Mouse (Mus musculus): ENCODE measurements around the gene Grik5. TPM values are rescaled to one million over a fixed set of nuclear protein-coding genes. Genes with fewer than 3 reads are reported as not detected.

Gene Grik5
- polyA plus RNA-seq (2015; fragmentation: Nextera tagmentation; extraction: Ambion mirVana) = 1.5 and 1.9 TPM in 2 replicates

DNA sequence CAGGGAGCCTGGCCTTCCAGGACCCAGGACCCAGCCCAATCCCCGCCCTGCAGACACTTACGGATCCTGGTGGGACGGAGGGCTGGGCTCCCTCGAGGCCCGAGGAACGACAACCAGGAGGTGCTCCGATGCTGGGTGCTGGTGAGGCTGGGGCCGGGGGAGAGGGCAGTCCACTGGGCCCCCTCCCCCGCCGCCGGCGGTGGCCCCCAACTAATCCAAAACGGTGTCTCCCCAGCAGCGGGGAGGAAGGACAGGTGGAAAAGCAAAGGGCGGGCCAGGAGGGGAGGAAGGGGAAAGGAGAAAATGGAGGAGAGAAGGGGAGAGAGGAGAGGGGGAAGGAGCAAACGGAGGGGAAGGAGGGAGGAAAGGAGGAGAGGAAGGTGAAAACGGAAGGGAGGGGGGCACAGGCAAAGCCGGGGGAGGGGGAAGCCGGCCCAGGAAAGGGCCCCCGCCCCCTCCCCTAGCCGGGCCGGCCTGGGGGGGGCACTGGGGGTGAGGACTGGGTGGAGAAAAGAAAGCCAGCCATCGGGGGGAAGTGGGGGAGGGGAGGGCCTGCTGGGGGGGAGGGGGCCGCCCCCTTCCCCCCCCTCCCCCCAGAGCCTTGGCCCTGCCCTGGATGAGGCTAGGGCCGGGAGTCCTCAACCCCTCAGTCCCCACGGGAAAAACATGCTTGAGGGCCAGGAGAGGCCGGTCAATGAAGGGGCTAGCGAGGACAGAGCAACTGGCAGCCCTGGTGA is at the start of gene Grik5, which contains the start of gene Zfp574:
Gene Grik5, minus strand, starts transcription at position 368 of the 737 bp plus-strand sequence.
Gene Zfp574, plus strand, starts transcription at position 589 of the 737 bp plus-strand sequence.
- peak within 1 kb of the TSS; percentile 62 for H3K27ac ChIP-seq (ENCODE audit: low read length)
- peak within 1 kb of the TSS; percentile 64 for H3K4me3 ChIP-seq (ENCODE audit: low read length)
- peak within 1 kb of the TSS; percentile 97 for H3K4me2 ChIP-seq (ENCODE audit: low read depth, low read length)
- H3K36me3 ChIP-seq (ENCODE audit: control insufficient read depth, insufficient read depth, low read length) = 0 out of 2 replicates have a peak, but pooled peaks cover 4% of the 10 kb centered on the region
- ATAC-seq = no peak
- H3K9ac ChIP-seq (ENCODE audit: low read depth, low read length) = peak within 1 kb of the TSS; percentile 78
- WGBS = 3% methylated on average over 23 of the region's 28 CpGs
- peaks cover 24% of the 10 kb centered on the region for H3K4me1 ChIP-seq (ENCODE audit: control insufficient read depth, insufficient read depth, low read length)
- H3K27me3 ChIP-seq (replicated peaks; ENCODE audit: control insufficient read depth, insufficient read depth, low read length) = no peaks in the 10 kb centered on the region
- H3K9me3 ChIP-seq (ENCODE audit: control insufficient read depth, low read length) = no peaks in the 10 kb centered on the region

DNA sequence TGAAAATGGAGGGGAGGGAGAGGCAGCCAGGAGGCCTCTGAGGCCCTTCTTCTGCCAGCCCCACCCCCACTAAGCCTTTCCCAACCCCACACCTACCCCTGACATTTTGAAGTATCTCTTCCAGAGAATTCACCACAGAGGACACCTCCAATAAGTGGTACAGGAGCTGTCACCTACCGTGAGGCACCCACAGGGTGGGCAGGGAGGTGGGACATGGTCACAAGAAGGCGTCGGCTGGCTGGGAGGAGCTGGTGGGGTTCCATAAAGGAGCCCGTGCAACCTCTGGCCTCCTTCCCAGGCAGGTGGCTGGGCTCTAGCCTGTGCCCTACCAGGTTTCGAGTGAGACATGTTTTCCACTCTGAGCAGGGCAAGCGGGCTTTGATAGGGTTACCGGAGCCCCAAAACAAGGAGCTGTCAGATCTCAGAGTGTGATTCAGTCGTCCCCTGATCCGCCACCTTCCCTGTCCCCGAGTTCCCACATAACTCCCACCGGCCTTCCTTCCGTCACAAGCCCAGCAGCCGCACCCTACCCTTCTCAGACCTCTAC is 49.2 kb upstream of the Grik5 start:
- H3K27me3 ChIP-seq (replicated peaks; ENCODE audit: control insufficient read depth, insufficient read depth, low read length) = no peaks in the 10 kb centered on the region
- H3K9ac ChIP-seq (ENCODE audit: low read depth, low read length) = no peak overlapping the region
- H3K27ac ChIP-seq (ENCODE audit: low read length) = no peak overlapping the region
- no peaks in the 10 kb centered on the region for H3K36me3 ChIP-seq (ENCODE audit: control insufficient read depth, insufficient read depth, low read length)
- H3K9me3 ChIP-seq (ENCODE audit: control insufficient read depth, low read length) = no peaks in the 10 kb centered on the region
- 59% methylated on average over 13 of the region's 13 CpGs for WGBS
- no peak overlapping the region for H3K4me3 ChIP-seq (ENCODE audit: low read length)
- no peak for ATAC-seq
- no peaks in the 10 kb centered on the region for H3K4me1 ChIP-seq (ENCODE audit: control insufficient read depth, insufficient read depth, low read length)
- no peak overlapping the region for H3K4me2 ChIP-seq (ENCODE audit: low read depth, low read length)

DNA sequence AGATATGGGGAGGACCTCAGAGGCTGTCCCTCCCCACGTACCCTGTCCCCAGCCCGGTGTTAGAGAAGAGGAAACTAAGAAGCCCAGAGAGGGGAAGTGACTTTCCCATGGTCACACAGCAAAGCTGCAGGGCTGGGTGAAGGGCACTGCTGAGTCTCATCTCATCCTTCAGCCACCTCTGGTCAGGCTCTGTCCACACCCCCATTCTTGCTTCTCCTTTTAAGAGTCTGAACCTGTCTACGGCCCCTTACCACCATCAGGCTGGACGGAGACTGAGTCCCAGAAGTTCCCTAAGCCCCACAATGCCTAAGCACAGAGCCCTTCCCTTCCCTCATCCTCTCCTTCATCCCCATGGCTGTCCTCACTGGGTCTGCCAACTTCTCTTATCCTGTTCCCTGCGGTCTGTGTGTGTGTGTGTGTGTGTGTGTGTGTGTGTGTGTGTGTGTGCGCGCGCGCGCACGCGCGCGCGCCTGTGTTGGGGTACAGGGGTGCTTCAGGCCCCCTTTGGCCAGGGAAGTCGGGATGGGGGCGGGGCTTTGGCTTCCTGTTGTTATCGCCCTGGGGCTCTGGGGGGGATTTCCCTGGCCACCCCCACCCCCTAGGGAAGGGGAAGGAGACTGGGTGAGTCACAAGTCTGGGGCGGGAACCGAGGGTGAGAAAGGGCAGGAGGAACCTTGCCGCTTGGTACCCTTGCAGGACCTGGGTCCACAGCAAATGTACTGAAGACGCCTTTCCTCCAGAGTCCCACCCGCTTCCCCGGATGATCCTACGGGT is 48.1 kb upstream of the Grik5 start:
- H3K9ac ChIP-seq (ENCODE audit: low read depth, low read length) = no peak overlapping the region
- H3K36me3 ChIP-seq (ENCODE audit: control insufficient read depth, insufficient read depth, low read length) = no peaks in the 10 kb centered on the region
- no peaks in the 10 kb centered on the region for H3K9me3 ChIP-seq (ENCODE audit: control insufficient read depth, low read length)
- 0 out of 2 replicates have a peak, but pooled peaks cover 2% of the 10 kb centered on the region for H3K27me3 ChIP-seq (replicated peaks; ENCODE audit: control insufficient read depth, insufficient read depth, low read length)
- no peak for ATAC-seq
- H3K4me1 ChIP-seq (ENCODE audit: control insufficient read depth, insufficient read depth, low read length) = no peaks in the 10 kb centered on the region
- WGBS = 58% methylated on average over 18 of the region's 25 CpGs
- no peak overlapping the region for H3K4me2 ChIP-seq (ENCODE audit: low read depth, low read length)
- no peak overlapping the region for H3K4me3 ChIP-seq (ENCODE audit: low read length)
- H3K27ac ChIP-seq (ENCODE audit: low read length) = no peak overlapping the region

DNA sequence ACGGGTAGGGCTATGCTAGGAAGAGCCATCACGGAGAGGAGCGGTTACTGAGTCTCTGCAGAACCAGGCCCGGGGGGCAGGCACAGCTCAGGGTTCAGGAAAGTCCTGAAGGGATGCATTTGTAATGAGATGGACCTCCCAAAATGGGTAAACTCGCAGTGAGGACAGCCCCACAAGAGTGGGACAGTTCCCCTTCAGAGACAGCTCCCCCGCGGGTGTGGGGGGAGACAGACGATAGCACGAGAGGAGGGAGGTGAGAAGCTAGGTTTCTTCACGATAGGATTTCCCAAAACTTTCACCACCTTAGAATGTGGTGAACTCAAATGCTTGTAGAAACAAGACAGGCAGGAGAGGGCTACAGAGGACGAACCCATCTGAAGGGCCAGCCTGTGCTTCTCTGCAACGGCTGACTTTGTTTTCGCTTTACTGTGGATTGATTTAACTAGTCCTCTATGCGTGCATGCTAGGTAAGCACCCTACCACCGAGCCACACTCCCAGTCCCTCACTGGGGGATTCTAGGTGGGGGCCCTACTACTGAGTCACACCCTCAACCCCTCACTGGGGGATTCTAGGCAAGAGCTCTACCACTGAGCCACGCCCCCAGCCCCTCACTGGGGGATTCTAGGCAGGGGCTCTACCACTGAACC is 40.9 kb upstream of the Grik5 start:
- WGBS = 82% methylated on average over 16 of the region's 16 CpGs
- Histone ChIP-seq H3K27me3 (replicated peaks; ENCODE audit: control insufficient read depth, insufficient read depth, low read length) (0 out of 2 replicates have a peak, but pooled peaks cover 4% of the 10 kb centered on the region), H3K4me3 (ENCODE audit: low read length) (no peak overlapping the region), H3K4me1 (ENCODE audit: control insufficient read depth, insufficient read depth, low read length) (no peaks in the 10 kb centered on the region), H3K9ac (ENCODE audit: low read depth, low read length) (no peak overlapping the region), H3K36me3 (ENCODE audit: control insufficient read depth, insufficient read depth, low read length) (no peaks in the 10 kb centered on the region), H3K27ac (ENCODE audit: low read length) (no peak overlapping the region), H3K9me3 (ENCODE audit: control insufficient read depth, low read length) (no peaks in the 10 kb centered on the region), H3K4me2 (ENCODE audit: low read depth, low read length) (no peak overlapping the region)
- ATAC-seq = no peak

DNA sequence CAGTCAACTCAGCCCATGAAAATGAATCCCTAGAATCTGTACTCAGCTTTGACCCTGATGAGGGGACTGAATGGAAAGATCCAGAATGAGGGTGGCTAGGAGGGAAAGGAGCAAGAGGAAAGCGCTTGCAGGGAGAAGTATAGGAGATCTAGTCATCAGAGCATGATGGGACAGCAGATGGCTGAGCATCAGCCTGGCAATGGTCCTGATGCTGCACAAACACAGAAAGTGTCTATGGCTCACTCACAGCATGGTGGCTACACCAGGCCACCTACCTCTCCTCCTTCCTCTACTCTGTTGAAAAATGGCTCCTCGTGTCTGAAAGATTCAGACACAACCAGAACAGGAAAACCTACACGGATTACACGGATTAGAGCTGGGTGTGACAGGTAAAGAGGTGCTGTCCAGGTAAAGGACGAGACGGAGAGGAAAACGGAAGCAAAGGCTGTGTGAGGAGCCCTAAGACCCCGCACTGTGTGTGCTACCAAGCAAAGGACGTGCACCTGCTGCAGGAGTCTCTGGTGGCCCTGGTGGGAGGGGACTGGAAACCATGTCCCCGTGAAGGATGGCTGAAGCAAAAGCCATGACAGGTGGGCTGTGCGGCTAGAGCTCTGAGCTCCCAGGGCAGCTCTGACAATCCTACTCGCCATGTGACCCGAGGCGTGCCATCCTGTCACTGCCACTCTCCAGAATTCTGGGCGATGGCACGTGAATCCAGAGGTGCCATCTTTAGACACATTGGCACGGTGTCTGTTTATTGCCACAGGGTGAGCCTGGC is 40.2 kb upstream of the Grik5 start:
- no peak overlapping the region for H3K9ac ChIP-seq (ENCODE audit: low read depth, low read length)
- ATAC-seq = no peak
- H3K36me3 ChIP-seq (ENCODE audit: control insufficient read depth, insufficient read depth, low read length) = no peaks in the 10 kb centered on the region
- no peaks in the 10 kb centered on the region for H3K4me1 ChIP-seq (ENCODE audit: control insufficient read depth, insufficient read depth, low read length)
- no peak overlapping the region for H3K27ac ChIP-seq (ENCODE audit: low read length)
- no peak overlapping the region for H3K4me2 ChIP-seq (ENCODE audit: low read depth, low read length)
- H3K4me3 ChIP-seq (ENCODE audit: low read length) = no peak overlapping the region
- 0 out of 2 replicates have a peak, but pooled peaks cover 4% of the 10 kb centered on the region for H3K27me3 ChIP-seq (replicated peaks; ENCODE audit: control insufficient read depth, insufficient read depth, low read length)
- 85% methylated on average over 17 of the region's 17 CpGs for WGBS
- H3K9me3 ChIP-seq (ENCODE audit: control insufficient read depth, low read length) = no peaks in the 10 kb centered on the region

DNA sequence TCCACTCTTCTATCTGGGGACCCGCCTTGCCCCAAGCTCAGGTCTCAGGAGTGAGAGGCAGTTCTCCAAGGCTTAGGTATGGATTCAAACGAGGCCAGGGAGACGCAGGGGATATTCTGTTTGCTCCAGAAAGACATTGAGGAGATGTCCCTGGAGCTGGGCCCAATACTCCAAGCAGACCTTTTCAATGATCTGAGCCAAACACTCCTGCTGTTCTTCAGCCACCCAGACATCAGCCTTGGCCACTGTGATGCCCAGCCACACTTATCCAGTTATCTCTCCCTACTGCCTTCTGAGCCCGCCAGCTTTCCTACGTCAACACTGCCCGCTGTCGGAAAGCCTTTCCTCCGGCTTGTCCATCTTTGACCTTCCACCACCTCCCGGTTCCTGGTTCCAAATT is 38.2 kb upstream of the Grik5 start:
- no peaks in the 10 kb centered on the region for H3K36me3 ChIP-seq (ENCODE audit: control insufficient read depth, insufficient read depth, low read length)
- H3K27me3 ChIP-seq (replicated peaks; ENCODE audit: control insufficient read depth, insufficient read depth, low read length) = 0 out of 2 replicates have a peak, but pooled peaks cover 3% of the 10 kb centered on the region
- no peak for ATAC-seq
- H3K9me3 ChIP-seq (ENCODE audit: control insufficient read depth, low read length) = no peaks in the 10 kb centered on the region
- WGBS = 86% methylated on average over 9 of the region's 9 CpGs
- no peak overlapping the region for H3K4me3 ChIP-seq (ENCODE audit: low read length)
- H3K4me2 ChIP-seq (ENCODE audit: low read depth, low read length) = no peak overlapping the region
- H3K4me1 ChIP-seq (ENCODE audit: control insufficient read depth, insufficient read depth, low read length) = no peaks in the 10 kb centered on the region
- H3K9ac ChIP-seq (ENCODE audit: low read depth, low read length) = no peak overlapping the region
- no peak overlapping the region for H3K27ac ChIP-seq (ENCODE audit: low read length)

DNA sequence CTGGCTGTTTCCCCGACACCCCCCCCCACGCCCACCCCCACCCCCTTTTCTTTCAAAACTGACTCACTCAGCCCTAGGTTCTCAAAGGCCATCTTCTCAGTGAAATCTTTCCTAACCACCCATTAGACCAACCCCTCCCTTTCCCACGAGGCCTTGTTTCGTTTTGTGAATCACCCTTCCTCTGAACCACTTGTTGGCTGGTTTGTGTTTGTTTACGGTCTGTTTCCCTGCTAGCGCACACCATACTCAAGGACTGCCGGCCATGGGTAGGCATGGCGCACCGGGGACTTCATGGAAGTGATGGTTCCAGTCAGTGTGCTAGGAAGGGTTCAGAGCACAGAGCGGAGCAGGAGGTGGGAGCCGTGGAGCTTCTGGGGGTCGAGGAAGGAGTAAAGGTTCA is 37.2 kb upstream of the Grik5 start:
- no peak overlapping the region for H3K9ac ChIP-seq (ENCODE audit: low read depth, low read length)
- H3K9me3 ChIP-seq (ENCODE audit: control insufficient read depth, low read length) = no peaks in the 10 kb centered on the region
- no peaks in the 10 kb centered on the region for H3K27me3 ChIP-seq (replicated peaks; ENCODE audit: control insufficient read depth, insufficient read depth, low read length)
- H3K4me1 ChIP-seq (ENCODE audit: control insufficient read depth, insufficient read depth, low read length) = no peaks in the 10 kb centered on the region
- no peak for ATAC-seq
- WGBS = 82% methylated on average over 12 of the region's 12 CpGs
- H3K36me3 ChIP-seq (ENCODE audit: control insufficient read depth, insufficient read depth, low read length) = no peaks in the 10 kb centered on the region
- no peak overlapping the region for H3K27ac ChIP-seq (ENCODE audit: low read length)
- no peak overlapping the region for H3K4me2 ChIP-seq (ENCODE audit: low read depth, low read length)
- H3K4me3 ChIP-seq (ENCODE audit: low read length) = no peak overlapping the region

DNA sequence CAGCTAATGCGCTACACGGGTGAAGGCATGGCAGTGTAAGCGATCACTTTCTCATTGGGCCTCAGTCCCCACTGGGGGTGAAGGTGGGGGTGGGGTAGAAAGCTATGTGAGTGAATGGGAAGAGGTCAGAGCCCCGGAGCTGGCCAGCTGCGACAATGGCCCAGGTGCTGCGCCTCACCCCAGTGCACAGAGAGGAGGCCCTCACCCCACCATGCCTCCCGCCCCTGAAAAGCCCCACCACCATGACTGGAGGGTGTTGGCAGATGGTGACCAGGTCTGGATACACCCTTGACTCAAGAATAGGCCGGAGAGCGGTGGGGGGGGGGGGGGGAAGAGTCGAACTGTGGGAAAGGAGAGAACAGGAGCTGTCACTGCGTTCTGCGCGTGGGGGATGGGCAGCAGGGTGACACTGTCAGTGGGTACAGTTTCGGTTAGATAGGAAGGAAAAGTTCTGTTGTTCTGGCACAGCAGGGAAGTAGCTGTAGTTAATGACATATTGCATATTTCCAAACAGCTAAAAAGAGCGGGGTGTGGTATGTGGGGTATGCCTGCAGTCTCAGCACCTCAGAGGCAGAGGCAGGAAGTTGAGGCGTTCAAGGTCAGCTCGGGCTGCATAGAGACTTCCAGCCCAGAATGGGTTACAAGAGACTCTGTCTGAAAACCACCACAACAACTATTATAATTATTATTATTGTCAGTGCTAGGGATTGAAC is 34.8 kb upstream of the Grik5 start:
- 50% methylated on average over 16 of the region's 17 CpGs for WGBS
- no peaks in the 10 kb centered on the region for H3K27me3 ChIP-seq (replicated peaks; ENCODE audit: control insufficient read depth, insufficient read depth, low read length)
- H3K4me3 ChIP-seq (ENCODE audit: low read length) = no peak overlapping the region
- H3K27ac ChIP-seq (ENCODE audit: low read length) = no peak overlapping the region
- no peaks in the 10 kb centered on the region for H3K9me3 ChIP-seq (ENCODE audit: control insufficient read depth, low read length)
- H3K4me1 ChIP-seq (ENCODE audit: control insufficient read depth, insufficient read depth, low read length) = no peaks in the 10 kb centered on the region
- ATAC-seq = no peak
- no peak overlapping the region for H3K4me2 ChIP-seq (ENCODE audit: low read depth, low read length)
- no peaks in the 10 kb centered on the region for H3K36me3 ChIP-seq (ENCODE audit: control insufficient read depth, insufficient read depth, low read length)
- H3K9ac ChIP-seq (ENCODE audit: low read depth, low read length) = no peak overlapping the region
